Mouse (Mus musculus) CH12.LX (cell line): Measurements from ENCODE around the gene Scamp5. TPM values are rescaled to one million over a fixed set of nuclear protein-coding genes. Genes with fewer than 3 reads are reported as not detected.
A peak's percentile ranks its signal among the peaks of the same experiment; 100 is the strongest.

Experiments used
- DNase-seq: peaks from one replicate; pipeline ENCODE4 v3.0.0-alpha.2; 2013; ENCODE audit errors: extremely low read depth
- H3K27ac ChIP-seq: 2 replicates; pipeline ENCODE4 v1.5.1; 2012; ENCODE audit warnings: low read depth, mild to moderate bottlenecking, control low read depth, moderate library complexity; ENCODE audit not compliant: insufficient read depth
- H3K27me3 ChIP-seq: replicated peaks from 2 replicates; pipeline ENCODE3; 2012; ENCODE audit warnings: inconsistent platforms
- H3K36me3 ChIP-seq, 2 experiments: replicated peaks in 1 of 2; 2 replicates each; pipeline versions ENCODE3 to v1.6.1; 2012; ENCODE audit warnings: inconsistent platforms in 1 of 2, low read length in 1 of 2, mild to moderate bottlenecking in 1 of 2, mixed read lengths in 1 of 2, moderate library complexity in 1 of 2; ENCODE audit not compliant: control insufficient read depth in 1 of 2, insufficient read depth in 1 of 2
- H3K4me1 ChIP-seq, 2 experiments: 2 replicates each; pipeline ENCODE4 v1.6.1; 2012; ENCODE audit warnings: inconsistent platforms in 1 of 2, moderate library complexity in 1 of 2; ENCODE audit not compliant: insufficient read depth in 2 of 2, control insufficient read depth in 1 of 2
- H3K4me2 ChIP-seq: 2 replicates; pipeline ENCODE4 v1.6.1; 2012; ENCODE audit warnings: low read depth, mild to moderate bottlenecking, control low read depth; ENCODE audit not compliant: poor library complexity, insufficient read depth, severe bottlenecking
- H3K4me3 ChIP-seq, 3 experiments: fragments of 150-350 bp in 1 of 3; sonication (generic) in 1 of 3; replicated peaks in 1 of 3; 2 replicates each; pipeline versions ENCODE3 to v1.5.1; 2011 to 2012; ENCODE audit warnings: low read depth in 2 of 3, low read length in 2 of 3, mild to moderate bottlenecking in 2 of 3, moderate library complexity in 2 of 3, control low read depth in 1 of 3, improper control_type of control experiment in 1 of 3, inconsistent platforms in 1 of 3, mixed read lengths in 1 of 3; ENCODE audit not compliant: poor library complexity in 1 of 3
- H3K79me2 ChIP-seq: replicated peaks from 2 replicates; pipeline ENCODE4 v1.6.1; 2012; ENCODE audit warnings: mild to moderate bottlenecking, moderate library complexity; ENCODE audit not compliant: control insufficient read depth, poor library complexity, insufficient read depth, severe bottlenecking; ENCODE audit errors: extremely low read depth
- H3K9ac ChIP-seq: 2 replicates; pipeline ENCODE4 v1.6.1; 2012; ENCODE audit warnings: low read depth, mild to moderate bottlenecking, control low read depth, moderate library complexity; ENCODE audit not compliant: insufficient read depth
- H3K9me3 ChIP-seq: replicated peaks from 2 replicates; pipeline ENCODE3; 2012; ENCODE audit warnings: low read length, inconsistent platforms, mixed read lengths
- BHLHE40 ChIP-seq: IDR thresholded peaks from 2 replicates; pipeline ENCODE4 v1.6.1; 2011; ENCODE audit warnings: mild to moderate bottlenecking, low read depth, low read length, improper control_type of control experiment
- CHD1 ChIP-seq: IDR thresholded peaks from 2 replicates; pipeline ENCODE4 v1.6.1; 2012; ENCODE audit warnings: low read depth, low read length, improper control_type of control experiment, inconsistent platforms
- CHD2 ChIP-seq: IDR thresholded peaks from 2 replicates; pipeline ENCODE4 v1.6.1; 2011; ENCODE audit warnings: low read length, improper control_type of control experiment
- E2F4 ChIP-seq: IDR thresholded peaks from 2 replicates; pipeline ENCODE4 v1.6.1; 2011; ENCODE audit warnings: low read depth, low read length, improper control_type of control experiment; ENCODE audit not compliant: insufficient replicate concordance
- ELF1 ChIP-seq: IDR thresholded peaks from 2 replicates; pipeline ENCODE4 v1.6.1; 2014; ENCODE audit warnings: low read depth, mild to moderate bottlenecking, inconsistent platforms, low read length, improper control_type of control experiment
- EP300 ChIP-seq: IDR thresholded peaks from 2 replicates; pipeline ENCODE4 v1.6.1; 2011; ENCODE audit warnings: low read length, improper control_type of control experiment
- ETS1 ChIP-seq: conservative IDR thresholded peaks from 2 replicates; pipeline ENCODE4 v1.6.1; 2012; ENCODE audit warnings: low read depth, mild to moderate bottlenecking, inconsistent platforms, low read length, improper control_type of control experiment, moderate library complexity
- GABPA ChIP-seq: IDR thresholded peaks from 2 replicates; pipeline ENCODE4 v1.6.1; 2012; ENCODE audit warnings: low read depth, low read length, improper control_type of control experiment, inconsistent platforms; ENCODE audit not compliant: insufficient replicate concordance
- HCFC1 ChIP-seq: IDR thresholded peaks from 2 replicates; pipeline ENCODE4 v1.6.1; 2012; ENCODE audit warnings: low read depth, mild to moderate bottlenecking, inconsistent platforms, low read length, improper control_type of control experiment
- JUND ChIP-seq: conservative IDR thresholded peaks from 2 replicates; pipeline ENCODE4 v1.6.1; 2011; ENCODE audit warnings: low read depth, low read length, improper control_type of control experiment
- KAT2A ChIP-seq: IDR thresholded peaks from 2 replicates; pipeline ENCODE4 v1.6.1; 2012; ENCODE audit warnings: low read length, improper control_type of control experiment, inconsistent platforms; ENCODE audit not compliant: insufficient replicate concordance
- MAFK ChIP-seq: IDR thresholded peaks from 2 replicates; pipeline ENCODE4 v1.6.1; 2011; ENCODE audit warnings: low read length, improper control_type of control experiment; ENCODE audit not compliant: insufficient replicate concordance
- MEF2A ChIP-seq: IDR thresholded peaks from 2 replicates; pipeline ENCODE4 v1.6.1; 2014; ENCODE audit warnings: low read depth, mild to moderate bottlenecking, inconsistent platforms, low read length, improper control_type of control experiment, borderline replicate concordance
- MYC ChIP-seq: IDR thresholded peaks from 2 replicates; pipeline ENCODE4 v1.6.1; 2011; ENCODE audit warnings: low read depth, mild to moderate bottlenecking, improper control_type of control experiment, low read length
- NRF1 ChIP-seq: IDR thresholded peaks from 2 replicates; pipeline ENCODE4 v1.6.1; 2014; ENCODE audit warnings: low read depth, mild to moderate bottlenecking, inconsistent platforms, low read length, improper control_type of control experiment, moderate library complexity
- POLR2A ChIP-seq: IDR thresholded peaks from 2 replicates; pipeline ENCODE4 v1.6.1; 2011; ENCODE audit warnings: low read depth, mild to moderate bottlenecking, improper control_type of control experiment, low read length
- POLR2AphosphoS2 ChIP-seq: IDR thresholded peaks from 2 replicates; pipeline ENCODE4 v1.6.1; 2011; ENCODE audit warnings: low read depth, low read length, improper control_type of control experiment
- RAD21 ChIP-seq: IDR thresholded peaks from 2 replicates; pipeline ENCODE4 v1.6.1; 2011; ENCODE audit warnings: low read depth, mild to moderate bottlenecking, low read length, improper control_type of control experiment, moderate library complexity
- RCOR1 ChIP-seq: conservative IDR thresholded peaks from 2 replicates; pipeline ENCODE4 v1.6.1; 2012; ENCODE audit warnings: low read depth, mild to moderate bottlenecking, inconsistent platforms, low read length, improper control_type of control experiment
- SIN3A ChIP-seq: IDR thresholded peaks from 2 replicates; pipeline ENCODE4 v1.6.1; 2012; ENCODE audit warnings: low read length, improper control_type of control experiment, inconsistent platforms
- SMC3 ChIP-seq: IDR thresholded peaks from 2 replicates; pipeline ENCODE4 v1.6.1; 2011; ENCODE audit warnings: low read depth, low read length, improper control_type of control experiment
- TBP ChIP-seq: conservative IDR thresholded peaks from 2 replicates; pipeline ENCODE4 v1.6.1; 2011; ENCODE audit warnings: low read depth, low read length, improper control_type of control experiment
- UBTF ChIP-seq: IDR thresholded peaks from 2 replicates; pipeline ENCODE4 v1.6.1; 2012; ENCODE audit warnings: low read depth, mild to moderate bottlenecking, inconsistent platforms, low read length, improper control_type of control experiment, moderate library complexity
- USF2 ChIP-seq: conservative IDR thresholded peaks from 2 replicates; pipeline ENCODE4 v1.6.1; 2011; ENCODE audit warnings: low read depth, low read length, improper control_type of control experiment
- ZC3H11A ChIP-seq: IDR thresholded peaks from 2 replicates; pipeline ENCODE4 v1.6.1; 2012; ENCODE audit warnings: low read depth, mild to moderate bottlenecking, inconsistent platforms, low read length, improper control_type of control experiment
- ZNF384 ChIP-seq: IDR thresholded peaks from 2 replicates; pipeline ENCODE4 v1.6.1; 2012; ENCODE audit warnings: low read depth, low read length, improper control_type of control experiment, inconsistent platforms
- dilution Hi-C: fragments of 300-500 bp; cut with MboI; formaldehyde crosslinking; loops from 2 replicates; pipeline ENCODE4 v1.14.3; 2020; ENCODE audit warnings: low sequenced_read_pairs; ENCODE audit not compliant: extremely low pct_unique_long_range_greater_than_20kb, extremely low pct_ligation_motif_present
- in situ Hi-C: fragments of 300-500 bp; cut with MboI; formaldehyde crosslinking; loops from 3 replicates; pipeline ENCODE4 v1.14.3; 2019; ENCODE audit warnings: low sequenced_read_pairs, low pct_ligation_motif_present, low pct_unique_long_range_greater_than_20kb, mixed read lengths
- polyA plus RNA-seq: library from polyadenylated mRNA; unstranded; fragments of >175 nt; gene quantifications from 2 replicates; pipeline ENCODE4 v1.2.1, GENCODE M21; 2012; ENCODE audit warnings: low read depth; ENCODE audit not compliant: insufficient read length
- total RNA-seq, 2 experiments: library from RNA; depleted of rRNA; stranded (reverse); fragments of 300-350 nt in 1 of 2; fragments of >200 nt in 1 of 2; gene quantifications; 2 replicates each; pipeline ENCODE4 v1.2.3; 2012 to 2014

The Scamp5 gene
- total and polyA plus RNA-seq, 3 experiments = 0.34 to 2.1 (median 0.99) TPM

GRCm38 (mm10) chr9:57503622-57504380, 35.9 kb upstream of the Scamp5 start, which contains the start of gene Rpp25:
Rpp25 (plus strand) TSS chr9:57504026.
- no peak for DNase-seq
- in situ Hi-C loops (loop anchor here (10.0 kb wide), 1 partner anchor 59 kb away; the partner anchor contains the start of gene Ppcdc), dilution Hi-C loops (no loop called here)
- H3K9ac ChIP-seq = no peak within 1 kb of the TSS
- H3K4me1 ChIP-seq = peaks cover 0 to 3% of the 10 kb centered on the region in 2 experiments; a peak in 1 of 4 replicates
- no peak within 1 kb of the TSS for H3K4me2 ChIP-seq
- H3K4me3 ChIP-seq = no peak within 1 kb of the TSS
- peaks cover 0 to 8% of the 10 kb centered on the region in 2 experiments for H3K36me3 ChIP-seq
- no peak within 1 kb of the TSS for H3K27ac ChIP-seq
- H3K79me2 ChIP-seq = no peaks in the 10 kb centered on the region
- H3K27me3 ChIP-seq = no peaks in the 10 kb centered on the region
- TF ChIP-seq EP300 = no peak
- TF ChIP-seq CHD2 = no peak
- TF ChIP-seq MEF2A = no peak
- no peak for TF ChIP-seq MYC
- peaks cover 4% of the 10 kb centered on the region for H3K9me3 ChIP-seq

- in situ Hi-C loops = loop anchor here (10.0 kb wide), 1 partner anchor 58 kb away; the partner anchor contains the start of gene Ppcdc
- H3K27me3 ChIP-seq = no peaks in the 10 kb centered on the region
These were observed 35.2 kb upstream of the Scamp5 start for GRCm38 (mm10) chr9:57502911-57503621.

GRCm38 (mm10) chr9:57501861-57502260, 34.0 kb upstream of the Scamp5 start:
- H3K79me2 ChIP-seq = no peaks in the 10 kb centered on the region
- H3K9me3 ChIP-seq = peaks cover 4% of the 10 kb centered on the region
- DNase-seq = no peak
- peaks cover 0 to 8% of the 10 kb centered on the region in 2 experiments for H3K36me3 ChIP-seq
- peaks cover 0 to 3% of the 10 kb centered on the region in 2 experiments; a peak in 1 of 4 replicates for H3K4me1 ChIP-seq
- H3K27me3 ChIP-seq = peaks cover 2% of the 10 kb centered on the region
- dilution Hi-C loops = no loop called here
- no peak overlapping the region for H3K9ac ChIP-seq
- no peak overlapping the region for H3K27ac ChIP-seq
- H3K4me2 ChIP-seq = peak overlapping the region; percentile 25; the same call in 1 of the 2 replicates
- H3K4me3 ChIP-seq = no peak overlapping the region
- in situ Hi-C loops = loop anchor here (10.0 kb wide), 1 partner anchor 57 kb away; the partner anchor contains the start of gene Ppcdc
- TF ChIP-seq BHLHE40 (no peak), JUND (no peak), CHD1 (no peak), POLR2AphosphoS2 (no peak), E2F4 (no peak), RAD21 (no peak), MEF2A (no peak), ELF1 (no peak), MAFK (no peak), ZNF384 (no peak), KAT2A (no peak), EP300 (no peak), SIN3A (no peak), GABPA (no peak), USF2 (no peak)

More at GRCm38 (mm10) chr9:57502911-57503621, 35.2 kb upstream of the Scamp5 start:
- no peak overlapping the region for H3K4me3 ChIP-seq
- no peak for DNase-seq
- H3K36me3 ChIP-seq = peaks cover 0 to 8% of the 10 kb centered on the region in 2 experiments
- H3K9me3 ChIP-seq = peaks cover 4% of the 10 kb centered on the region
- TF ChIP-seq NRF1 (no peak), HCFC1 (no peak), TBP (no peak), BHLHE40 (no peak), RCOR1 (no peak), POLR2A (no peak), ETS1 (no peak), SMC3 (no peak), UBTF (no peak), ZNF384 (no peak), MYC (no peak), ZC3H11A (no peak), POLR2AphosphoS2 (no peak)
- no peak overlapping the region for H3K9ac ChIP-seq
- H3K4me1 ChIP-seq = peaks cover 0 to 3% of the 10 kb centered on the region in 2 experiments; a peak in 1 of 4 replicates
- no peak overlapping the region for H3K27ac ChIP-seq
- no peak overlapping the region for H3K4me2 ChIP-seq
- dilution Hi-C loops = no loop called here
- no peaks in the 10 kb centered on the region for H3K79me2 ChIP-seq
